Mouse (Mus musculus) A20 (cell line): ENCODE measurements around the gene Gfy.

Experiments used
- DNase-seq: peaks from one replicate; pipeline ENCODE4 v3.0.0-alpha.2; 2011; ENCODE audit warnings: low read depth, low spot score

Gfy gene

DNA sequence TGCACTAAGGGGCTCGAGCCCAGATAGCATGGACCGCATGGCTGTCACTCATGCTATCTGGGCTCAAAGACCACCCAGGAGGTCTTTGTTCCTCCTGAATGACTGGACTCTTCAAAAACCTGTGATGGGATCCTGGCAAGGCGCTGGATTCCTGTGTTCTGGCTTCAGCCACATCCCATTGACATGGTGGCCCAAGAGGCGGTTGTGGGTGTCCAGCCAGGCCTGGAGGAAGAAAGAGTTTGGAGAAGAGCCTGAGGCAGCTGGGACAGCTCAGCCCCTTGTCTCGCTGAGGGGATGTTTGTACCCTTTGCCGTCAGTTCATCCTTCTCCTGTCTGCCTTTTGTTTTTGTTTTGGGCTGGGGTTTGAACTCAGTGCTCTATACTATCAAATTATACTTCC lies 29.8 kb downstream of the Gfy start:
- no peak for DNase-seq

- DNase-seq, result no peak
Measured at GRCm38 (mm10) chr7:45148534-45149098, 30.8 kb downstream of the Gfy start.

DNA sequence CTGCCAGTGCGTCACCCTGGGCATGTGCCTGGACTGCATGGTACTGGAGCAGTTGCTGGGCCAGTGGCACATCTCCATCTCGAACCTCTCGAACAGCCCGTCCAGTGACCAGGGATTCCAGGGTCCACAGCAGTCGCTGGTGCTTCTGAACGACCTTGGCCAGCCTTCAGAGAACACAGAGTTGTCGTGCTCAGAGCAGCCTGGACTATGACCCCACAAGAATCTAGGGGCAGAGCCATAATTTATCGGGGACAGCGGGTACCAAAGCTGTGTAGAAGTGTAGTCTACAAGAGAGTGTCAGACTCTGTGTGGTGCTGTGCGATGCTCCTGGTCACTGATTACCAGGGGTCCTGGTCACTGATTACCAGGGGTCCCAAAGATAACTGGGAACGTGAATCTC lies 31.5 kb downstream of the Gfy start:
- DNase-seq, result no peak

DNA sequence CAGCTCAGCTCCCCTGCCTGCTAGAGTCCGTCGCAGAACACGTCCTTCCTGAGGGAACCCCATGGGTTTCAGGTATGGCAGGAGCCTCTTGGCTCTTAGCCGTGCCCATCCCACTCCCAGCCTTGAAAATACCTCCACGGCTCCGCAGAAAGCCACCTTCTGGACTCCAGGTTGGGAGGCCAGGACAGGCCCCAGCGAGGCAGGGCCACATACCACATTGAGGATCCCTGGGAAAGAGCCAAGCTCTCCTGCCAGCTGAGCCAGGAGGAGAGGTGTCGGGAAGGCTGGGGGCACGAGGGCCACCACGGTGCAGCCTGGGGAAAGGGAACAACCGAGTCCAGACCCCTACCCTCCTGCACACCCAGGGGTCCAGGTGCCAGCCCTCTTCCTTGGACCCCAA lies 32.1 kb downstream of the Gfy start:
- no peak for DNase-seq

- no peak for DNase-seq
Measured at GRCm38 (mm10) chr7:45145460-45145859, 33.9 kb downstream of the Gfy start.

DNA sequence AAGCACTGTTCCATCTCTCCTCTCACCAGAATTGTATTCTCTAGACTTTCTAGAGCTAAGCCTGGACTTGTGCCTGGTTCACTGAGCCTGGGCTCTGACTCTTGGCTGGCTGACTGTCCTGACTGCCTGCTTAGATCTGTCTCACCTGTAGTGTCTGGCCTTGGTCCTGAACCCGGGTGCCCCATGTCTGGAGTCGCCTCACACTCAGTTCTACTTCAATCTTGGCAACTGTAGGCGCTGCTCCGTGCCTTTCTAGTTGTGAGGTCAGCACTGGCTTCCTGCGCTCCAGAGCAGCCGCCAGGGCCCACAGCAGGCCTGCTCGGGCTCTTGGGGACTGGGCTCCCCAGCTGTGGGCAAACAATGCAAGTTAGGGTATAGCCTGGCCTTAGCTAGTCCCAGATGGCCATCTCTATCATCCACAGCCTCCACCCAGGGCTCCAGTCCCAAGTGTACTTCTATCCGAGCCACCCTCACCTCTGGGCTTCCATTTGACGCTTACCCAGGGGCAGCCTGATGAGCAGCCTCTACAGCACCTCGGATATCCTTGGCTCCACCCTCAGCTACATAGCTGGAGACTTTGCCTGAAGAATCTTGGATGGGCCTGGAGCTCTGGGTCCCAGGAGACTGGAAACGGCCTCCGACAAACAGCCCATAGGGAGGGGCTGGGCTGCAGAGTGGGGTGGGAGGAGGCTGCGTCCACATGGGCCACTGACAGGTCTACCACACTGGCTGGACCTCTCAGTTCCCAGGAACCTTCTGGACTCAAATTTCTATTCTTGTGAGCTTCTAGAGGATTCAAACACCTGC lies 34.8 kb downstream of the Gfy start:
- DNase-seq, result no peak

- DNase-seq, result no peak
Measured at GRCm38 (mm10) chr7:45141914-45142313, 37.5 kb downstream of the Gfy start.

DNA sequence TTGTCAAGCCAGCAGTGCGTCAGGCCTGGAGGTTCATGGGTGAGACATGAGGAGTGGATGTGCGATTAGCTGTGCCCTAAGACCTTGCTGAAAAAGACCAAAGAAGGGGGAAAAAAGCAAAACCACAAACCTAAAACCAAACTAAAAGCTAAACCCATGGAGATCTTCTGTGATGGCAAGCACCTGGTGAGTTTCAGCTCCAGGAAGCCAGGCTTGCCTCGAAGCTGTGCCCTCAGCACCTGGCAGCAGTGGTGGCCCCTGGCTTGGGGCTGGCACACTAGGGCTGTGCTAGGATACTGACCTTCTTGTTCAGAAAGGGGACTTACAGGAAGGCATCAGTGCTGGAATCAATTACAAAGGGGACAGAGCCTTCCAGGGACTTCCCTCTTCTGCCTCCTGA lies 38.0 kb downstream of the Gfy start:
- DNase-seq, result no peak

DNA sequence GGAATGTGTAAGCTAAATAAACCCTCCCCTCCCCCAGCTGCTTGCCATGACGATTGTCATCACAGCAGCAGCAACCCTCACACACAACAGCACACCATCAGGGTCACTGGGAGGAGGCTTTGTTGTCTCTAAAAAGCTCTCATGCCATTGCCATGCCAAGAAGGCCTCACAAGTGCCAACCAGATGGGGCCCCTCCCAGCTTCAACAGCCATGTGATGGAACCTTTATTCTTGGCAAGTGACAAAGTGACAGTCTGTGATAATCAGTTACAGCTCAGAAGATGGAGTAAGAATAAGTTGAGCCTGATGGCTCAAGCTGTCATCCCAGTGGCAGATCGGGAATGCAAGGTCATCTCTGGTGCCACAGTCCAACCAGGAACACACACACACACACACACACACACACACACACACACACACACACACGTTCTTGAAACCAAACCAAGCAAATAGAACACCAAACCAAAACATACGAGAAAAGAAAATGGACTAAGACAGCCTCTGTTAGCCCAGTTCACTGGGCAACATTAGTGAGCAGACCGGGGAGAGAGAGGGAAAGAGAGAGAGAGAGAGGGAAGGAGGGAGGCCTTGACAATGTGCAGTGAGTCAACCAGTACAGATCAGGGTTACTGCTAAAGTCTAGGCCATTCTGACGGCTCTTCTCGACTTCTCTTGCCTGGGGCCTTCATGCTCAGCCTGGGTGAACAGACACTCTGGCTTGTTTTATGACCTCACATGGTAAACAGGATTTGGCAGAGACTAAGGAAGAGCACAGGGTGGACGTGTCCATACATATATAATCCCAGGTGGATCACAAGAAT lies 39.3 kb downstream of the Gfy start:
- no peak for DNase-seq

DNA sequence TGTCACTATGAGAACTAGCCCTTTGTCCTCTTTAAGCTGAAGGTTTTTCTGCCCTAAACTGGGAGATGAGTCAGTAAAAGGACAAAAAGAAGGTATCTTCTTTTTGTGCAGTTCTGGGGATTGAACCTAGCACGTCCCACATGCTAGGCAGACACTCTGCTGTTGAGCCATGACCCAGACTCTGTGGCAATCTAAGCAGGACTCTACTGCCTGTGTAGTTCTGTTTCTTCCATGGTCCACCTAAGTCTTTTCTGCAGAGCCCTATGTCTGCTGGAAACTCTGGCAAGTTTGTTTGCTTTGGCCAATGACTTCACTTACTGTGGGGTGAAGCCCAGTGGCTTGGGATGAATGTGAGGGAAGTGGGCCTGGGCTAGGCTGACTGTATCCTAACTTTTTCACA lies 41.0 kb downstream of the Gfy start:
- DNase-seq, result no peak

DNA sequence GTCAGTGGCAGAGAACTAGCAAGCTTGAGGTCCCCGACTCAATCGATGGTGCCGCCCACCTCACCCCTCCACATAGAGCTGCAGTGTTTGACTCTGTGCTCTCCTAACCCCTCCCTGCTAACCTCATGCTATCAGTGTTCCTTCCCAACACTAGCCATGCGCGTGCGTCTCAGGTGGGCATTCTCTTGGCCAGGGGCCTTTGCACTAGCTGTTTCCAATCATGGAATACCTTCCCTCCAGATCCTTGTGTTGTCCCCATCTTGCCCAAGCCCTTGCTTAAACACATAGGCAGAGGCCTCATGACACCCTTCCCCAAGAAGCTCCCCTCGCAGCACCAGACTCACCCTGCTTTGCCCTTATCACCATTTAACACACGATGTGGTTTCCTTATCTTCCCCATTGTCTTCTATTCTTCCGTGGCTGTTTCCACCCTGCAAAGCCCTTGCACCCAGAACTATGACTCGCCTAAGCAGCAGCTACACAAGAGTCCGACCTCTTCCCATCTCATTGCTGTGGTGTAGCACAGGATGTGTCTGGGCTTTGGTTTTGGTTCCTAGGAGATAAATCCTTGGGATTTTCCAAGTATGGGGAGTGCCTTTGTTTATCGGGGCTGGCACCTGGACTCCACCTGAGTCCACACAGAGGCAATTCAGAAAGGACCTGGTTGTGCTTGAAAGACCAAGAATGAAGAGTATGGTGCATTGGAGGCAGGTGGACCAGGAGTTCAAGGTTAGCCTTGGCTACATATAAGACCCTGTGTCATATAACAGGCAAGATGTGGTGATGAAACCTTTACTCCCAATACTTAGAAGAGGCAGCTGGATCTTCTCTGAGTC lies 42.0 kb downstream of the Gfy start:
- DNase-seq, result no peak

DNA sequence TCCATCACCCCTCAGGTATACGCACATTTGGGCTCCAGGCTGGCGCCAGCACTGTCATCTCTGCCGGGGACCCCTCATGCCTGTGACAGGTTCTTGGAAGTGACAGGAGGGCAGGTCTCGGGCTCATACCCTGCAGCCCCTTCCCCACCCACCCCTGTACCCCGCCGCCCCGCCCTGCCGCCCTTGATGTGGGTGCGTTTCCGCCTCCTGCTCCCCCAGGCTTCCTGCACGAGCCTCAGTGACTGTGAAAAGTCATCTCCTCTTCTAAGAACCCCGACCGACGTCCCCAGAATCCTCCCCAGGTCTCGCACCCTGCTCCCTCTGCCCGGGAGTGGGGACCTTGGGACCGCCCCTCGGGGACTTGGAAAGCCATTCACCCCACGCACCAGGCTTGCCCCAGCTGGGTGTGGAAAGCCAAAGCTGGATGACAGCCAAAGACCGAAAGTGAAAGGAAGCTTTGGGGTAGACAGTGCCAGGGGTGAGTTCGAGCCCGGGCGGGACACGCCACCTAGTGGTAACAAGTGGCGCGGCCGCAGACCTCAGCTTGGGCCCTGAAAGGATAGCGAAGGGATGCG lies 43.3 kb downstream of the Gfy start, which contains the start of the genes Gm45713 and Flt3l:
Gene Gm45713, minus strand, starts transcription at position 239 of the 575 bp plus-strand sequence.
Gene Flt3l, minus strand, starts transcription at position 440 of the 575 bp plus-strand sequence.
- DNase-seq, result peak; percentile 91

- DNase-seq, result no peak
Measured at GRCm38 (mm10) chr7:45135370-45135769, 44.0 kb downstream of the Gfy start.

GRCm38 (mm10) chr7:45134544-45135026 lies 44.8 kb downstream of the Gfy start:
- DNase-seq, result peak; percentile 77

GRCm38 (mm10) chr7:45133446-45134159 lies 45.8 kb downstream of the Gfy start:
- peak; percentile 50 for DNase-seq

DNA sequence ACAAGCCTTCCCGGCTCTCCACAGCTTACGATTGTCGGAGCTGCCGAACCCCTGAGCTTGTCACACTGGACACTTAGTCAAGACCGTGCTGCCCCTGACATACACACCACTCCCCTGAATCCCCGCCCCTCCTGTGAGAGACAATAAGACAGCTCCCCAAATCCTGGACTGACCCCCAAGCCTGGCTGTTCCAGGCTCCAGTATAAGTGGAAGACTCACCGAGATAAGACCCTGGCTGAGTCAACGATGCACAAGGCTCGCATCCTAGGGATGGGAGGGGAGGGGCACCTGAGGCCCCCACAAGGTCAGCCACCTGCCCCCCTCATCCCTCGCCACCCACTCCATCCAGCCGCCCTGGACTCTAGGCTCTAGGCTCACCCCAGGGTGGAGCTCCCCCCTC lies 47.5 kb downstream of the Gfy start:
- DNase-seq, result no peak

DNA sequence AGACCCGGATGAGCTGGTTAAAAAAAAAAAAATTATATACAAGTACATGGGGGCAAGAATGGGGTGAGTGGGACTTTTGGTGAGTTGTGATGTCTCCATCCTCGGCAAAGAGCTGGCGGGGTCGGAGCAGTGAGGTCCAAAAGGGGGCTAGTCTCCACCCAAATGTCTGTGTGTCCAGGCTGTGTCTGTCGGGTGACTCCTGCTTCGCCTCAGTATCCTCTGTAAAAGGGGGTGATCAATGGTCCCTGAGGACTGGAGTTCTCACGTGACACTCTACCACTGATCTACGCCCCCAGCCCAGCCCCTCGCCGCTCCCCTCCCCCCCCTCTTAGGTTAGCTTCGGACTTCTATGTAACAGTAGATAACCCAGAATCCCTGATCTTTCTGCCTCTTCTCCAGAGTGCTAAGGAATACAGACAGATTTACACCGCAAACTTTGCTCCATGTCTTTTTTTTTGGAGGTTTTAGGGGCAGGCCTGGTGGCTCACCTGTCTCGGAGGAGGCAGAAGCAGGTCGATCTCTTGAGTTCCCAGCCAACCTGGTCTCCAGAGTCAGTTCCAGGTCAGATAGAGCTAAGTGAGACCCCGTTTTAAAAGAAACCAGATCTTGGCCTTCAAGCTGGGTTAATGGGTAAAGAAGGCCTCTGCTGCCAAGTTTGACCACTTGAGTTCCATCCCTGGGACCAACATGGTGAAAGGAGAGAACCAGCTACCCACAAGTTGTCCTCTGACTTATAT lies 49.4 kb downstream of the Gfy start:
- no peak for DNase-seq

DNA sequence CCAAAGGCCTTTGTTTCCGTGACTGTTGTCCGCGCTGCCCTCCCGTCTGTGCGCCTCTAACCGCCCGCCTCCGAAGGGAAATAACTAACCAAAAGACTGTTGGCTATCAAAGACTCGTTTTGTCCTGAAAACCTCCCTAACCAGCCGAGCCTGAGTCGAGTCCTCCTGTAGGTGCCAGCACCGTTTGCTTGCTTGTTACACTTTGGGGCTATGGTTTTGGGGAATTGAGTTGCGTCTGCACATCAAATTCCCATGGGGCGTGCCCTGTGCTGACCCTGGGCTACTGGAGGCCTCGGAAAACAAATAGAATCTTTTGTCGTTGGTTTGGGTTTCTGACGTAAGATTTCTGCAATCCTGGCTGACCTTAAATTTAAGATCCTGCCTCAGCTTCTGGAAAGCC lies 50.1 kb downstream of the Gfy start:
- DNase-seq, result no peak

GRCm38 (mm10) chr7:45128624-45129246 lies 50.6 kb downstream of the Gfy start, which contains the start of gene Rpl13a:
Rpl13a (minus strand) TSS chr7:45128761.
- DNase-seq, result peak; percentile 99
